Mouse (Mus musculus) left cerebral cortex, adult 9 months (tissue): ENCODE data around the gene Smc6.

Source experiments
- DNase-seq, 2 experiments: peaks; one replicate each; pipeline ENCODE4 v3.0.0; 2022; ENCODE audit warnings: low spot score in 2 of 2

Smc6 gene

GRCm38 (mm10) chr12:11265382-11266281 lies at the start of gene Smc6, which contains the start of gene Gen1:
Smc6 (plus strand) TSS chr12:11265886.
Gen1 (minus strand) TSS chr12:11265801.
- peak; percentile 83 to 91 for DNase-seq

DNA sequence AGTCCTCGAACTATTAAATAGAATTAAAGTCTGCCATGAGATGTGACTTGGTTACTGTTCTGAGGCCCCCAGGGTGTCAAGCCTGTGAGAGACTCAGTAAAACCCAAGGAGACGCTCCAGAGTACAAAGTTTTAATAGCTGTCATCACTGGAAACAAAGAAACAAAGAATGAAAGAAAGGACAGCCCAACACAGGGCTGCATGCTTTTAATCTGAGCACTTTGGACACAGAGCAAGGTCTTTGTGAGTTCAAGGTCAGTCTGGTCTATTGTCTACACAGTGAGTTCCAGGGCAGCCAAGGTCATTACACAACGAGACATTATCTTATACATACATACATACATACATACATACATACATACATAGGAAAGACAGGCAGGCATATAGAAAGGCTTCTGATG lies 49.2 kb upstream of the Smc6 start:
- DNase-seq = no peak

DNA sequence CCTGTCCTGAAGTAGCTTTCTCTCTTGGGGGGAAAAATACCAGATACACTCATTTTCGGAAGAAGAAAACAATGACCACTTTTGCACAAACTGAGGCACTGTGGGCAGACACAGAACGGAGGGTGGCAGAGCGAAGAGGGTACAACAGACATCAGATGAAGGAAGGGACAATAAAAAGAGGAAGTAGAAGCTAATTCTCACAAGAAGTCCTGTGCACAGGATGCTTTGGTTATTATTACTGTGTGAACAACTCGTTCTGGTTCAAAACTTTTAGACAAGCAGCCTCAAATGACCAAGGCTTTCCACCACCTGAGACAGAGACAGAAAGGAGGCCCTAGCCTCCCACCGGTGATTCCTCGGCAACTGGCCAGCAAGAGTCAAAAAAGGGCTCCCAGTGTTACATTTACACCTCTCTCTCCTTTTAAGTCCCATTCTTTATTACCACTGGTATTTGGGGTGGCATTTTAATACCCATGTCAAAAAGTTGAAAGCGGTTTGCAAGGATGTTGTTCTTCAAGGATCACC lies 47.9 kb upstream of the Smc6 start:
- DNase-seq = no peak

DNA sequence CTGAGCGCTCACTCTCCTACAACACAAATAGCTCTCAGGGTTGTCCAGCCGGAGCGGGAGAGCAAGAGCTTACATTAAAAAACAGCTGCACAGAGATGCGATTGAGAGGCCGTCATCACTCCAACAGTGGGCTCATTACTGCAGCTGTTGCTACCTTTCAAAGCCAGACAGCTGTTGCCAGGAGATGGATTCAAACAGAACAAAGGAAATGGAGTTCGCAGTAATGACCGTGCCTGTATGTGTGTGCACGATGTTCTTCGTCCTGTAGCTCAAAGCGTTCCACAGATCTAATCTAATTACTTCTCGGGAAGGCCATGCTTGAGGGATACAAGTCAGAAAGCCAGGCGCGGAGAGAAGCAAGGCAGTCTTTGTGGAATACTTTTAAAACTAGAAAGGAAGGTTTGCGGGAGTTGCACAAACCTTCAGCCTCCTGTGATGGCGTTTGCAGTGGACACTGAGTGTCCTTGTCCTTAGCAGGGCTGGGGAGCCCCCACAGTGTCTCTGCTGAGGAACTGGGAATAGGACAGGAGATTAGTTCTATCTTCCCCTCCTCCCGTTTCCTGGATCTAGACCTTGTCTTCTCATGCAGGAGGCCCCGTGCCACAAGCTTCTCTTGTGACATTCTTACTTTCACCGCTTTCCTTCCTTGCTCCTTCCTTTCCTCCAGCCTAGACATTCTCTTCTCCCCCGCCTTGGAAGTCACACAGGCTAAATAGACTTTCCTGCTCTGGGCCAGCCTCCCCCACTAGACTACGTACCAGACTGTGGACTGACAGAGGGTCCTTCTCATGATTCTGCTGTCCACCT lies 44.0 kb upstream of the Smc6 start:
- DNase-seq = no peak

DNA sequence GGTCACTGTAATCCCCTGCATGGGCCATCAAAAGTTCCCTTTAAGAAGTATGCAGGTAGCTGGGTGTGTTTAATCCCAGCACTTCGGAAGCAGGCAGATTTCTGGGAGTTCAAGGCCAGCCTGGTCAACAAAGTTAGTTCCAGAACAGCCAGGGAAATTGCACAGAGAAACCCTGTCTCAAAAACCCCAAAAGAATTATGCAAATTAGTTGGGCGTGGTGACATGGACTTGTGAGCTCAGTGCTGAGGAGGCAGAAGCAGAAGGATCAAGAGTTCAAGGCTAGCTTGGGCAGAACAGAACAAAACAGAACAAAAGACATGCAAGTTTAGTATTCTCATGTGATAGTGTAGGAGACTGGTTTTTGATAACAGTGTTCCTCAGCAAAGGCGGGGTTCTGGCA lies 43.1 kb upstream of the Smc6 start:
- DNase-seq = no peak

DNA sequence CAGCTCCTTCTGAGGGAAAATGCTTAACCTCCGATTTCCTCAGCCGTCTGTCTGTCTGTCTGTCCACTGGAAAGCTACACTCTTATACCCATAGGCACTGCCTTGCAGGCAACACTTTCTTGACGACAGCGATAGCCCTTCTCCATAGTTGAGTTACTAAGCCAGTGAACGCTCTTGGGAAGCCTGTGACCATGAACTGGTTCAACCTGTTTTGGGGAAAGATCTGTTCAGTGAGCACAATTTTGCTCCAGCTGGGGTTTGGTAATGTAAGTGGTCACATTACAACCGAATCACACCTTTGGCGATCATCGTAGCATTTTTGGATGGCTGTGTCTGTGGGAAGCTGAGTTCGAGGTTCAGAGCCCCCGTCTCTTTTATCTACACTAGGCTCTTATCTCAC lies 42.6 kb upstream of the Smc6 start:
- no peak for DNase-seq

DNA sequence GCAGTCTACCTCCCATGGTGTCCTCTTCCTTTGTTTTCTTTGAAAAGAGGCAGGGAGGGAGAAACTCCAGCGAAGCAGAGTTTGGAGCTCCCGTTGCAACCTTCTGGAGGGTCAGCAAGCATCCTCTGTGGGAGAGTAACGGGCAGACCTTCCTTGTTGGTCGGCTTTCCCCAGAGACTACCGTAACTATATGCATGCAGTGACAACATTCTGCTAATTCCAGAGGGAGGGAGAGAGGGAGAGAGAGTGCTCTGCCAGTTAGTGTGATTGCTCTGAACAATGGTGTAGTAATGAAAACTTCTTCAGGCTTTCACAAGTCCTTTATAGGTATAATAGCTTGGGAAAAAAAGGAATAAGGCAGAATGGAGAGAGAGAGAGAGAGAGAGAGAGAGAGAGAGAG lies 41.0 kb upstream of the Smc6 start:
- DNase-seq = no peak

DNA sequence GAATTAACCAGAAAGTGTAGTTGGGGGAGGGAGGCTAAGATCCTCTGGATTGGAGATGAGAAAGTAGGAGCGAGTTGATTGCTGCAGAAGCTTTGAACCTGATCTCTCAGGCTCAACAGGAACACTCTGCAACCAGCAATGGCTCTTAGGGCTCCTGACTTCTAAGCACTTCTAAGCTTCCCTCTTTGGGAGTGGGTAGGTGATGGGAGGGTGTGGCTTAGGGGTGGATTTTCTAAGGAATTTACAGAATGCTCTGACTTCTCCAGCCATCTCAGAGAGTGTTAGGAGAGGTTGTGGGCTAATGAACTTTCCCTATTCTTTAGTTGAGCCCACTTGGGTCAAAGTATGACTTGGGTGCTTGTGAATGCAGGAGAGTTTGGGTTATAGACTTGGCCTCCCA lies 39.6 kb upstream of the Smc6 start:
- no peak for DNase-seq

- DNase-seq = no peak
Measured at GRCm38 (mm10) chr12:11226529-11227268, 39.0 kb upstream of the Smc6 start.

DNA sequence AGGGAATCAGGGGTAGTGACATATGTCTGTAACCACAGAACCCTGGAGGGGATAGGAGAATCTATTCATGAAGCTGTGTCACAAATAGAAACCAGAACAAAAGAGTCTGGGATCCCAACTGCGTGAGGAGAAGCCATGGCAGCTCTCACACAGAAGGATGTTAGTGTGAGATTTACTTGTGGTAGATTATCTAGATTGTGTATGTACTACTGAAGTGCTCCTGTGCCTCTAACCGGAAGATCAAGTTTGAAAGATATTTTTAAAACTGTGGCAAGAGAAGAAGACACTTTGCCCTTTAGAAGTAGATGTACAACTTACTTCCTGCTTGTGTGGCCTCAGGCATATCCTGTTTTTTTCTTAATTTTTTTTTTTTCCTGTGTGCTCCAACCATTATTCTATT lies 35.4 kb upstream of the Smc6 start:
- no peak for DNase-seq

- DNase-seq = no peak
Measured at GRCm38 (mm10) chr12:11235996-11236395, 29.7 kb upstream of the Smc6 start.

DNA sequence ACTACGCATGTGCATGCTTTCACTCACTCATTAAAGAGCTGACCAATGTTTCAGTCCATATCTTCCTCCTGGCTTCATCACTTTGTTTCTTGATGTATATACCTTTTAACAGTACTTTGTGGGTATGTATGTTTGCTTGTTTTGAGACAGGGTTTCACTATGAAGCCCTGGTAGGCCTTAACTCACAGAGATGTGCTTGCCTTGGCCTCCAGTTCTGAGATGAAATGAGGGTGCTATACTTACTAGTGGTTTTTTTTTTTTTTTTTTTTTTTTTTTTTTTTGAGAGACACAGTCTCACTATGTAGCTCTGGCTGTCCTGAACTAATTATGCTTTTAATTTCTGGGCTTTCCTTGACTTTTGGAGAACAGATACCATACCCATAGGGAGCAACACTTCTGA lies 18.2 kb upstream of the Smc6 start:
- no peak for DNase-seq

DNA sequence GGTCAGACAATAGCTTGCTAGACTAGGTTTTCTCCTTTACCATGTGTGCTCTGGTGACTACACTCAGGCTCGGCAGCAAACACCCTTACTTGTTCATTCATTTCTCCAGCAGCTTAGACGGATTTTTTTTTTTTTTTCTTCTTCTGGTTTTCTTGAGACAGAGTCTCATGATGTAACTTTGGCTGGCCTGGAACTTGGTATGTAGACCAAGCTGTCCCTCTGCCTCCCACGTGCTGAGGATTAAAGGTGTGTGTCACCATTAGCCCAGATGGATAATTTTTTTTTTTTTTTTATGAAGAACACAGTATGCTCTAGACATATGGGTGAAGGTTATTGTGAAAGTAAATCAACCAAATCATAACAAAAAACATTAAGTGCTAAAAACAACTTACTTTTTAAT lies 15.4 kb upstream of the Smc6 start:
- no peak for DNase-seq

DNA sequence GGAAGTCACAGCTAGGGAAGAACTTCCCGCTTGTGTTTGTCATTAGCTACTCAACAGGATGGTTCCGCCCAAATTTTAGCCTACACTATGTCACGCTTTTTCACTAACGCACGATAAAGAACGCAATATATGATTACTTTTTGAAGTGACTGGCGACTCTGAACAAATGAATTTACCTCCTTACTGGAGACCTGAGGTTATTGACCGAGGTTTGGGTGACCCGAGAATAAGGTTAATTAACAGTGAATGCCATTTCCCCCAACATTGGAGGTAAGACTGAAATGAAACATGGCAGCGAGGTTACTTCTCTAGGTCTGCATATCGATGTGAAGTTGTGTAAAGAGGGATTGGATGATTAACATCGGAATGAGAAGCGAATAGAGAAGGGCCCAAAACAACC lies 791 bp upstream of the Smc6 start:
- DNase-seq = no peak

GRCm38 (mm10) chr12:11266282-11266985 lies 748 bp downstream of the Smc6 start:
- DNase-seq = peak in 1 of 2 experiments; percentile 16

DNA sequence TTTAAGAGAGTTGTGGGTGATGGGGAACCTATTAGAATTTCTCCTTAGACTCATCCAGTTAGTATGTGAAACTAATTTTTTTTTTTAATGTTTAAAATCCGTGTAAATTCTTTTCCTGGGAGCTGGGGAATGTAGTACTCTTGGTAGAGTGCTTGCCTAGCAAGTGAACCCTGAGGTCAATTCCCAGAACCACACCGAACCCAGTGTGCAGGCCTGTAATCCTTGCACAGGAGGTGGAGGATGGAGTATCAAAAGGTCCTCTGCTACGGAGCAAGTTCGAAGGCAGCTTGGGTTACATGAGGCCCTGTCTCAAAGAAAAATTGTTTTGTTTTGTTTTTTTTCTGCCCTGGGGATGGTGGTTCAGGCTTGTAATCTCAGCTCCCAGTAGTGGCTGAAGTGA lies 1.3 kb downstream of the Smc6 start:
- no peak for DNase-seq

- DNase-seq = no peak
Measured at GRCm38 (mm10) chr12:11272568-11272967, 6.9 kb downstream of the Smc6 start.

GRCm38 (mm10) chr12:11273185-11273584 lies 7.5 kb downstream of the Smc6 start:
- DNase-seq = no peak

DNA sequence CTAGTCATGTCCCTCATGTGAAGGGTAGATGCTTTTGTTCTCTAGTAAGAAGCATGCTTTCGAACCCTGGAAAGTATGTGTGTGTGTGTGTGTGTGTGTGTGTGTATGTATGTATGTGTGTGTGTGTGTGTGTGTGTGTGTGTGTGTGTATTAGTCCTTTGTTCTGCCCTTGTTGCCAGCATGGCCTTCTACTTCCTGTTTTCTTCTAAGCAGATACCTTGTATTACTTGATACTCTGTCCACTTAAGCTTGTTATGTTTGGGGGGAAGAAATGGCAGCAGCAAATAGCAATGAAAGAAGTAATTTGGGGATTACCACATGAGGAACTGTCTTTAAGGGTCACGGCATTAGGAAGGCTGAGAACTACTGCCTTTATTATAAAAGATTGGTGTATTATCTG lies 10.9 kb downstream of the Smc6 start:
- DNase-seq = no peak

GRCm38 (mm10) chr12:11277207-11277606 lies 11.5 kb downstream of the Smc6 start:
- no peak for DNase-seq

- DNase-seq = no peak
Measured at GRCm38 (mm10) chr12:11279886-11280285, 14.2 kb downstream of the Smc6 start.
